Mouse (Mus musculus) CH12.LX (cell line): ENCODE data around the gene Rras2. TPM values are rescaled to one million over a fixed set of nuclear protein-coding genes. Genes with fewer than 3 reads are reported as not detected.

Source experiments
- polyA plus RNA-seq: library from polyadenylated mRNA; unstranded; fragments of >175 nt; gene quantifications from 2 replicates; pipeline ENCODE4 v1.2.1, GENCODE M21; 2012; ENCODE audit warnings: low read depth; ENCODE audit not compliant: insufficient read length
- total RNA-seq, 2 experiments: library from RNA; depleted of rRNA; stranded (reverse); fragments of 300-350 nt in 1 of 2; fragments of >200 nt in 1 of 2; gene quantifications; 2 replicates each; pipeline ENCODE4 v1.2.3; 2012 to 2014

The Rras2 gene
- total and polyA plus RNA-seq, 3 experiments, result 11.2 to 36.0 (median 18.4) TPM

Other genes starting within 250 kb of the Rras2 start
- gene Copb1, start 136.9 kb upstream of the Rras2 start, total RNA-seq (2012; rRNA removed), result 71.0 and 74.2 TPM in 2 replicates
- gene Copb1, start 136.9 kb upstream of the Rras2 start, total RNA-seq (2014; rRNA removed), result 154 and 158 TPM in 2 replicates
- gene Copb1, start 136.9 kb upstream of the Rras2 start, polyA plus RNA-seq, result 101 and 114 TPM in 2 replicates
- 297 and 340 TPM in 2 replicates for gene Psma1, start 158.3 kb upstream of the Rras2 start, total RNA-seq (2012; rRNA removed)
- gene Psma1, start 158.3 kb upstream of the Rras2 start, total RNA-seq (2014; rRNA removed), result 706 and 745 TPM in 2 replicates
- gene Psma1, start 158.3 kb upstream of the Rras2 start, polyA plus RNA-seq, result 372 and 393 TPM in 2 replicates